Mouse (Mus musculus) liver, embryonic 14.5 days (tissue): ENCODE data around the gene Gm20538.
A peak's percentile ranks its signal among the peaks of the same experiment; 100 is the strongest.

Experiments used
- CTCF ChIP-seq: IDR thresholded peaks from 2 replicates; pipeline ENCODE4 v1.5.1; 2016; ENCODE audit warnings: antibody characterized with exemption, low read depth, control low read depth
- EP300 ChIP-seq: IDR thresholded peaks from 2 replicates; pipeline ENCODE4 v1.6.1; 2016; ENCODE audit warnings: antibody characterized with exemption, low read depth

- TF ChIP-seq EP300 (no peak), CTCF (peak; percentile 99)
Observed at GRCm38 (mm10) chr19:44582638-44583309, 30.1 kb upstream of the Gm20538 start.
